In the genomic region with DNA sequence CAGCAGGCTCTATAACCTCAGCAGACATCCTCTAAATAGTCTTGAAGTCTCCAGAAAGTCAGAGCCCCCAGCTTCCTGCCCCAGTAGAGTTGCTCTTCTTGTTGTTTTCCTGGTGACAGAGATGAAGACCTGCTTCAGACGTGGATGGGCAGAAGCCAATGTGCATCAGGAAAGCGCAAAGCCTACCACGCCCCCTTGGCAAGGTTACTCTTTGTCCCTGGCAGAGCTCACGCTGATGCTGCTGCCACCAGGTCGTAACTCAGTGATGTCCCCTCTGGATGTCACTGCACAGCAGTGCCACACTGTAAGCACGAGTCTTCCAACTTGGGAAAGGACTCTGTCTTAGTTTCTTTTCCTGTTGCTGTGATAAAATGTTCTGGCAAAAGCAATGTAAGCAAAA, we compare ENCODE assay signal across 32 mouse cellular contexts.
"Had no signal": no experiment of that assay in that cellular context is flagged by ENCODE, and none has a peak within 500 bp of the region (broad histone marks: within the 10 kb centered on the region; RNA-seq: fewer than 3 reads in every experiment).

No protein-coding gene starts in this region.

- H3K4me2 ChIP-seq: limb, embryonic 12.5 days; limb, embryonic 13.5 days; limb, embryonic 15.5 days; liver, embryonic 11.5 days; liver, embryonic 12.5 days; liver, embryonic 13.5 days; liver, embryonic 15.5 days; lung, embryonic 14.5 days; lung, embryonic 15.5 days; midbrain, embryonic 11.5 days; midbrain, embryonic 12.5 days; midbrain, embryonic 13.5 days; midbrain, embryonic 15.5 days; neural tube, embryonic 12.5 days had no signal

- H3K4me1 ChIP-seq: limb, embryonic 10.5 days; limb, embryonic 12.5 days; limb, embryonic 13.5 days; limb, embryonic 15.5 days; liver, embryonic 12.5 days; liver, embryonic 13.5 days; liver, embryonic 15.5 days; lung, embryonic 15.5 days; megakaryocyte, embryonic 14.5 days; midbrain, embryonic 10.5 days; midbrain, embryonic 12.5 days; midbrain, embryonic 15.5 days; neural tube, embryonic 12.5 days had no signal

- DNase-seq: left cerebral cortex, postnatal 4 days; liver; liver, embryonic 13.5 days; liver, postnatal 0 days; lung, adult 18-20 months; lung, adult 2 months; lung, embryonic 14.5 days; lung, postnatal 10 days; lung, postnatal 14 days; lung, postnatal 36 days; lung, postnatal 4 days; midbrain, embryonic 14.5 days had no signal

- H3K27ac ChIP-seq: limb, embryonic 10.5 days; limb, embryonic 12.5 days; limb, embryonic 13.5 days; limb, embryonic 15.5 days; liver, embryonic 12.5 days; liver, embryonic 13.5 days; liver, embryonic 14.5 days; liver, embryonic 15.5 days; lung, embryonic 15.5 days; macrophage; midbrain, embryonic 10.5 days; midbrain, embryonic 12.5 days; midbrain, embryonic 13.5 days; midbrain, embryonic 15.5 days; neural tube, embryonic 12.5 days had no signal

- H3K9ac ChIP-seq: limb, embryonic 12.5 days; limb, embryonic 13.5 days; limb, embryonic 15.5 days; liver, embryonic 12.5 days; liver, embryonic 13.5 days; liver, embryonic 14.5 days; liver, embryonic 15.5 days; liver, postnatal 0 days; lung, embryonic 14.5 days; lung, embryonic 15.5 days; midbrain, embryonic 12.5 days; midbrain, embryonic 13.5 days; midbrain, embryonic 15.5 days; neural tube, embryonic 12.5 days had no signal

- H3K9me3 ChIP-seq: limb, embryonic 10.5 days; limb, embryonic 12.5 days; limb, embryonic 13.5 days; limb, embryonic 15.5 days; liver, embryonic 12.5 days; liver, embryonic 13.5 days; liver, embryonic 15.5 days; lung, embryonic 15.5 days; megakaryocyte, embryonic 14.5 days; midbrain, embryonic 10.5 days; midbrain, embryonic 12.5 days; midbrain, embryonic 13.5 days; midbrain, embryonic 15.5 days; neural tube, embryonic 12.5 days had no signal

- H3K4me3 ChIP-seq: limb, embryonic 10.5 days; limb, embryonic 12.5 days; limb, embryonic 13.5 days; limb, embryonic 15.5 days; liver, embryonic 12.5 days; liver, embryonic 13.5 days; liver, embryonic 15.5 days; lung, embryonic 15.5 days; megakaryocyte, embryonic 14.5 days; midbrain, embryonic 10.5 days; midbrain, embryonic 12.5 days; midbrain, embryonic 13.5 days; midbrain, embryonic 15.5 days; myocyte; neural tube, embryonic 12.5 days had no signal

- H3K27me3 ChIP-seq: limb, embryonic 12.5 days; limb, embryonic 13.5 days; limb, embryonic 15.5 days; liver, embryonic 12.5 days; liver, embryonic 13.5 days; liver, embryonic 15.5 days; lung, embryonic 15.5 days; midbrain, embryonic 12.5 days; midbrain, embryonic 13.5 days; midbrain, embryonic 15.5 days; neural tube, embryonic 12.5 days had no signal

- H3K36me3 ChIP-seq: limb, embryonic 10.5 days; limb, embryonic 12.5 days; limb, embryonic 13.5 days; limb, embryonic 15.5 days; liver, embryonic 12.5 days; liver, embryonic 13.5 days; liver, embryonic 15.5 days; lung, embryonic 15.5 days; midbrain, embryonic 10.5 days; midbrain, embryonic 12.5 days; midbrain, embryonic 13.5 days; midbrain, embryonic 15.5 days; neural tube, embryonic 12.5 days had no signal

- ATAC-seq: liver, embryonic 12.5 days; liver, postnatal 0 days; lung, postnatal 0 days; midbrain, embryonic 13.5 days; midbrain, embryonic 15.5 days; midbrain, embryonic 16.5 days had no signal
